Mouse (Mus musculus) effector memory CD4-positive, alpha-beta T cell, adult 5 months (primary cell): Measurements from ENCODE around the gene Aadacl4. TPM values are rescaled to one million over a fixed set of nuclear protein-coding genes. Genes with fewer than 3 reads are reported as not detected.

ENCODE experiments used
- polyA plus RNA-seq: library from polyadenylated mRNA; unstranded; fragments of 100-300 nt; shearing (Covaris generic); gene quantifications from one replicate; pipeline ENCODE4 v1.2.1, GENCODE M21; 2017

The Aadacl4 gene
- polyA plus RNA-seq: not detected

GRCm38 (mm10) chr4:144613407-144613806, at the start of gene Aadacl4:
Aadacl4 (plus strand) TSS chr4:144613707.

GRCm38 (mm10) chr4:144565034-144565433, 48.5 kb upstream of the Aadacl4 start, which contains the start of gene Gm13124:
Gm13124 (minus strand) TSS chr4:144565134.

Other genes starting within 250 kb of the Aadacl4 start
- not detected for gene Pramef20, start 235.8 kb upstream of the Aadacl4 start, polyA plus RNA-seq
- gene Pramef12, start 205.2 kb upstream of the Aadacl4 start, polyA plus RNA-seq: not detected
- gene 1700012P22Rik, start 174.9 kb upstream of the Aadacl4 start, polyA plus RNA-seq: not detected
- gene Gm9944, start 160.4 kb upstream of the Aadacl4 start, polyA plus RNA-seq: not detected
- not detected for gene Aadacl3, start 150.0 kb upstream of the Aadacl4 start, polyA plus RNA-seq
- not detected for gene 9430007A20Rik, start 93.9 kb upstream of the Aadacl4 start, polyA plus RNA-seq
- gene Gm13124, start 48.6 kb upstream of the Aadacl4 start, polyA plus RNA-seq: not detected
- not detected for gene Gm436, start 72.7 kb downstream of the Aadacl4 start, polyA plus RNA-seq
- gene Gm13178, start 107.7 kb downstream of the Aadacl4 start, polyA plus RNA-seq: not detected
- gene Gm438, start 172.9 kb downstream of the Aadacl4 start, polyA plus RNA-seq: not detected